Mouse (Mus musculus) MEL (cell line): Measurements from ENCODE around the gene Angptl2. TPM values are rescaled to one million over a fixed set of nuclear protein-coding genes. Genes with fewer than 3 reads are reported as not detected.

ENCODE experiments used
- DNase-seq: peaks from one replicate; pipeline ENCODE4 v3.0.0; 2011; ENCODE audit warnings: low read depth, low spot score
- H3K27ac ChIP-seq: 2 replicates; pipeline ENCODE4 v1.5.1; 2012; ENCODE audit warnings: low read depth, mild to moderate bottlenecking, control low read depth, low read length, moderate library complexity; ENCODE audit not compliant: control insufficient read depth
- H3K27me3 ChIP-seq, 2 experiments: fragments of 150-350 bp in 1 of 2; sonication (generic) in 1 of 2; 2 replicates each; pipeline ENCODE4 v1.6.1; 2012; ENCODE audit warnings: low read length in 2 of 2, mild to moderate bottlenecking in 2 of 2, improper control_type of control experiment in 1 of 2, moderate library complexity in 1 of 2; ENCODE audit not compliant: insufficient read depth in 2 of 2, control insufficient read depth in 1 of 2
- H3K36me3 ChIP-seq, 2 experiments: 2 replicates each; pipeline ENCODE4 v1.6.1; 2012 to 2014; ENCODE audit warnings: low read length in 2 of 2, improper control_type of control experiment in 1 of 2, inconsistent platforms in 1 of 2, mild to moderate bottlenecking in 1 of 2; ENCODE audit not compliant: insufficient read depth in 2 of 2, control insufficient read depth in 1 of 2
- H3K4me1 ChIP-seq, 2 experiments: fragments of 150-350 bp in 1 of 2; sonication (generic) in 1 of 2; 2 replicates each; pipeline ENCODE4 v1.6.1; 2012; ENCODE audit warnings: low read length in 2 of 2, improper control_type of control experiment in 1 of 2, mild to moderate bottlenecking in 1 of 2; ENCODE audit not compliant: insufficient read depth in 2 of 2, control insufficient read depth in 1 of 2
- H3K4me3 ChIP-seq, 2 experiments: fragments of 150-350 bp in 1 of 2; sonication (generic) in 1 of 2; 2 replicates each; pipeline ENCODE4 v1.5.1; 2012; ENCODE audit warnings: low read depth in 2 of 2, low read length in 2 of 2, mild to moderate bottlenecking in 2 of 2, moderate library complexity in 2 of 2, control low read depth in 1 of 2, improper control_type of control experiment in 1 of 2; ENCODE audit not compliant: control insufficient read depth in 1 of 2, insufficient read depth in 1 of 2
- H3K79me2 ChIP-seq: 2 replicates; pipeline ENCODE4 v1.6.1; 2012; ENCODE audit warnings: mild to moderate bottlenecking, low read length, moderate library complexity; ENCODE audit not compliant: control insufficient read depth, poor library complexity, insufficient read depth
- H3K9ac ChIP-seq: 2 replicates; pipeline ENCODE4 v1.6.1; 2012; ENCODE audit warnings: low read depth, mild to moderate bottlenecking, control low read depth, low read length, moderate library complexity; ENCODE audit not compliant: control insufficient read depth, poor library complexity, severe bottlenecking
- H3K9me3 ChIP-seq: fragments of 150-350 bp; sonication (generic); replicated peaks from 2 replicates; pipeline ENCODE4 v1.6.1; 2012; ENCODE audit warnings: mild to moderate bottlenecking, low read length, improper control_type of control experiment, moderate library complexity; ENCODE audit not compliant: insufficient read depth
- ELF1 ChIP-seq: IDR thresholded peaks from 2 replicates; pipeline ENCODE4 v1.6.1; 2014; ENCODE audit warnings: low read depth, mild to moderate bottlenecking, inconsistent platforms, low read length, improper control_type of control experiment, moderate library complexity
- EP300 ChIP-seq, 2 experiments: IDR thresholded peaks; 2 replicates each; pipeline ENCODE4 v1.6.1; 2011; ENCODE audit warnings: improper control_type of control experiment in 2 of 2, low read length in 2 of 2, low read depth in 1 of 2, mild to moderate bottlenecking in 1 of 2
- GABPA ChIP-seq: IDR thresholded peaks from 2 replicates; pipeline ENCODE4 v1.6.1; 2012; ENCODE audit warnings: low read depth, mild to moderate bottlenecking, inconsistent platforms, low read length, improper control_type of control experiment, moderate library complexity
- KAT2A ChIP-seq: conservative IDR thresholded peaks from 2 replicates; pipeline ENCODE4 v1.6.1; 2012; ENCODE audit warnings: low read depth, low read length, improper control_type of control experiment, inconsistent platforms
- MEF2A ChIP-seq: IDR thresholded peaks from 2 replicates; pipeline ENCODE4 v1.6.1; 2014; ENCODE audit warnings: low read depth, mild to moderate bottlenecking, inconsistent platforms, low read length, improper control_type of control experiment; ENCODE audit not compliant: poor library complexity, insufficient replicate concordance, severe bottlenecking; ENCODE audit errors: extremely low read depth
- MXI1 ChIP-seq: IDR thresholded peaks from 2 replicates; pipeline ENCODE4 v1.6.1; 2011; ENCODE audit warnings: mild to moderate bottlenecking, low read depth, low read length, improper control_type of control experiment
- MYB ChIP-seq: IDR thresholded peaks from 2 replicates; pipeline ENCODE4 v1.6.1; 2011; ENCODE audit warnings: mild to moderate bottlenecking, low read depth, low read length, improper control_type of control experiment
- MYC ChIP-seq: IDR thresholded peaks from 2 replicates; pipeline ENCODE4 v1.6.1; 2011; ENCODE audit warnings: low read depth, mild to moderate bottlenecking, low read length, improper control_type of control experiment, moderate library complexity
- NRF1 ChIP-seq: IDR thresholded peaks from 2 replicates; pipeline ENCODE4 v1.6.1; 2014; ENCODE audit warnings: low read depth, mild to moderate bottlenecking, inconsistent platforms, low read length, improper control_type of control experiment, moderate library complexity; ENCODE audit not compliant: poor library complexity, insufficient read depth, severe bottlenecking
- POLR2A ChIP-seq, 2 experiments: IDR thresholded peaks; 2 replicates each; pipeline ENCODE4 v1.6.1; 2011 to 2012; ENCODE audit warnings: low read length in 2 of 2, mild to moderate bottlenecking in 2 of 2, control low read depth in 1 of 2, improper control_type of control experiment in 1 of 2, low read depth in 1 of 2, moderate library complexity in 1 of 2; ENCODE audit not compliant: control insufficient read depth in 1 of 2, insufficient read depth in 1 of 2, poor library complexity in 1 of 2
- POLR2AphosphoS5 ChIP-seq: IDR thresholded peaks from 2 replicates; pipeline ENCODE4 v1.6.1; 2012; ENCODE audit warnings: low read depth, borderline replicate concordance, mild to moderate bottlenecking, inconsistent platforms, low read length, moderate library complexity, mixed read lengths
- SMC3 ChIP-seq: IDR thresholded peaks from 2 replicates; pipeline ENCODE4 v1.6.1; 2011; ENCODE audit warnings: low read depth, low read length, improper control_type of control experiment
- TCF12 ChIP-seq: IDR thresholded peaks from 2 replicates; pipeline ENCODE4 v1.6.1; 2014; ENCODE audit warnings: low read depth, mild to moderate bottlenecking, inconsistent platforms, low read length, improper control_type of control experiment, moderate library complexity
- USF2 ChIP-seq, 2 experiments: IDR thresholded peaks; 2 replicates each; pipeline ENCODE4 v1.6.1; 2011 to 2012; ENCODE audit warnings: improper control_type of control experiment in 2 of 2, low read length in 2 of 2, borderline replicate concordance in 1 of 2, inconsistent platforms in 1 of 2, low read depth in 1 of 2, mild to moderate bottlenecking in 1 of 2; ENCODE audit not compliant: insufficient read depth in 1 of 2
- polyA plus RNA-seq, 2 experiments: library from polyadenylated mRNA; stranded (reverse) in 1 of 2; unstranded in 1 of 2; fragments of >175 nt in 1 of 2; fragments of >200 nt in 1 of 2; gene quantifications; 2 replicates each; pipeline versions ENCODE4 v1.2.1 to v1.2.4; 2012; ENCODE audit warnings: low replicate concordance in 2 of 2, low read depth in 1 of 2; ENCODE audit not compliant: insufficient read length in 2 of 2, insufficient read depth in 1 of 2, missing spikeins in 1 of 2
- total RNA-seq: library from RNA; depleted of rRNA; stranded (reverse); fragments of 300-350 nt; gene quantifications from 2 replicates; pipeline ENCODE4 v1.2.3, GENCODE M21; 2012

Angptl2 gene
- total and polyA plus RNA-seq, 3 experiments: 0.08 TPM; not detected in 2

DNA sequence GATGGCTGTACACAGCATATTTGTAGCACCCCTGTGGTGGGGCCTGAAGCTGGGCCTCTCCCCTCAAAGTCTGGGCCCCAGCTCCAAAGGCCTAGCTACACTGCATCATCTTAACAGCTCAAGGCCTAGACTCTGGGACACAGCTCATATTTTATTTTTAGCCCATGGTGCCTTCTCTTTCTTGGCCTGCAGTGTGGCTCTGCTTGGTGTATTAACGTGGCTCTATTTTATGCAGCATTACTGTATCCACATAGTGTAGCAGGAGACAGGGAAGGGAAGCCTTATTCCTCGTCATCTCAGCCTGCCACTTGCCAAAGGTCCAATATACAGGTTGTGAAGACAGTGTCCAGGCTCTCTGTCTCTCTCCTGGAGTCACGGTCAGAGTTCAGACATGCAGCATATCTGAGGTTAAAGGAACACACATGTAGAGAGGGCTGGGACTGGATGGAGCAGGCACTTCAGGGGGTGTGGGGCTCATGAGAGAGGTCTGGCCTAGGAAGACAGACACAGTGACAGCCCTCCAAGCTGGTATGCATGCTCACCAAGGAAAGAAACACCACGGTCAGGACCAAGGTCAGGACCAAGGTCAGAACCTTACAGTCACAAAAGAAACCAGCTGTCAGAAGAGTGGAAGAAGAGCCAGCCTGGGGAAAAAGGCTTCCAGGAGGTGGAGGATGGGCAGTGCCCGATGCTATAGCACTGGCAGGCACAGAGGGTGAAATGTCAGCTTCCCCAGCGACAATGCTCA, 52.7 kb downstream of the Angptl2 start:
- H3K27ac ChIP-seq: no peak overlapping the region
- H3K4me1 ChIP-seq: no peaks in the 10 kb centered on the region
- no peaks in the 10 kb centered on the region for H3K27me3 ChIP-seq
- H3K9ac ChIP-seq: no peak overlapping the region
- TF ChIP-seq GABPA: no peak
- no peak for TF ChIP-seq NRF1
- TF ChIP-seq MXI1: no peak
- TF ChIP-seq SMC3: no peak
- DNase-seq: no peak
- H3K9me3 ChIP-seq: no peaks in the 10 kb centered on the region
- H3K79me2 ChIP-seq: no peaks in the 10 kb centered on the region
- no peaks in the 10 kb centered on the region for H3K36me3 ChIP-seq
- H3K4me3 ChIP-seq: no peak overlapping the region

DNA sequence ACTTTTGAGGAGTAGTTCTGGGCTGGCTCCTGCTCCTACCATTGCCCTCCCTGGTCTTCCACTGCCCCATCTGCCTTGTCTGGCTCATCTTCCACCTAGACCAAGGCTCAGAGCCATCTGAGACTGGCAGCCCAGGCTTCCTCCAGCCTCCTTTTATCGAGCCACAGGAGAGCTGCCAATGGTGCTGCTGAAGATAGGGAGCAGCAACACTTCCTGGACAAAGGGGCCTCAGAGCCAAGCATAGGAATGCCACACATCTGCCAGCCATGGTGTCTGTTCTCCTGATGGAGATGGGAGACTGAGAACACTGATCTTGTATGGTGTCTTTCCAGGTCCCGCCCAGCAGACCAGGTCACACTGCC, 53.2 kb downstream of the Angptl2 start:
- no peaks in the 10 kb centered on the region for H3K36me3 ChIP-seq
- no peak for DNase-seq
- no peaks in the 10 kb centered on the region for H3K9me3 ChIP-seq
- H3K27me3 ChIP-seq: no peaks in the 10 kb centered on the region
- H3K27ac ChIP-seq: no peak overlapping the region
- no peaks in the 10 kb centered on the region for H3K79me2 ChIP-seq
- no peak overlapping the region for H3K4me3 ChIP-seq
- no peak for TF ChIP-seq USF2 (IDR thresholded peaks at IDR 0.05; ENCODE audit: borderline replicate concordance in 1 of 2, insufficient read depth in 1 of 2, low read depth in 1 of 2, low read length in 2 of 2)
- no peak for TF ChIP-seq MYB
- no peak for TF ChIP-seq MEF2A
- TF ChIP-seq MYC: no peak
- TF ChIP-seq KAT2A: no peak
- TF ChIP-seq TCF12: no peak
- no peak for TF ChIP-seq POLR2A (IDR thresholded peaks at IDR 0.05; ENCODE audit: control insufficient read depth in 1 of 2, insufficient read depth in 1 of 2, low read depth in 1 of 2, low read length in 2 of 2, poor library complexity in 1 of 2)
- TF ChIP-seq POLR2AphosphoS5: no peak
- no peak for TF ChIP-seq ELF1
- no peak for TF ChIP-seq GABPA
- no peak for TF ChIP-seq EP300 (IDR thresholded peaks at IDR 0.05; ENCODE audit: low read depth in 1 of 2, low read length in 2 of 2)
- no peaks in the 10 kb centered on the region for H3K4me1 ChIP-seq
- H3K9ac ChIP-seq: no peak overlapping the region
